Mouse (Mus musculus): ENCODE data around the gene 4930519G04Rik. TPM values are rescaled to one million over a fixed set of nuclear protein-coding genes. Genes with fewer than 3 reads are reported as not detected.
"Not testable (repeated sequence)": the region's sequence is repeated elsewhere in the genome, so short reads cannot be mapped to it uniquely, and the experiment has no call there.

Gene 4930519G04Rik
- total RNA-seq (2022): not detected

- not testable (repeated sequence) for DNase-seq (ENCODE audit: low spot score in 2 of 2)
Measured at GRCm38 (mm10) chr5:114853364-114853763, at the start of gene 4930519G04Rik. TSS of gene 4930519G04Rik (plus strand) at chr5:114853664.

- DNase-seq (ENCODE audit: low spot score in 2 of 2): no peak
Measured at GRCm38 (mm10) chr5:114804335-114804734, 49.1 kb upstream of the 4930519G04Rik start.

GRCm38 (mm10) chr5:114804958-114805357, 48.5 kb upstream of the 4930519G04Rik start:
- DNase-seq (ENCODE audit: low spot score in 2 of 2): peak in 1 of 2 experiments; percentile 53

GRCm38 (mm10) chr5:114805436-114806350, 47.8 kb upstream of the 4930519G04Rik start:
- no peak for DNase-seq (ENCODE audit: low spot score in 2 of 2)

GRCm38 (mm10) chr5:114806636-114807035, 46.8 kb upstream of the 4930519G04Rik start:
- no peak for DNase-seq (ENCODE audit: low spot score in 2 of 2)

- no peak for DNase-seq (ENCODE audit: low spot score in 2 of 2)
Measured at GRCm38 (mm10) chr5:114807063-114807462, 46.4 kb upstream of the 4930519G04Rik start.

GRCm38 (mm10) chr5:114807468-114807867, 46.0 kb upstream of the 4930519G04Rik start:
- no peak for DNase-seq (ENCODE audit: low spot score in 2 of 2)

GRCm38 (mm10) chr5:114807893-114808292, 45.6 kb upstream of the 4930519G04Rik start:
- no peak for DNase-seq (ENCODE audit: low spot score in 2 of 2)

- DNase-seq (ENCODE audit: low spot score in 2 of 2): no peak
Measured at GRCm38 (mm10) chr5:114808385-114808784, 45.1 kb upstream of the 4930519G04Rik start.

GRCm38 (mm10) chr5:114809181-114809756, 44.2 kb upstream of the 4930519G04Rik start:
- no peak for DNase-seq (ENCODE audit: low spot score in 2 of 2)

- no peak for DNase-seq (ENCODE audit: low spot score in 2 of 2)
Measured at GRCm38 (mm10) chr5:114809826-114810225, 43.6 kb upstream of the 4930519G04Rik start.

- peak; percentile 83 to 89 for DNase-seq (ENCODE audit: low spot score in 2 of 2)
Measured at GRCm38 (mm10) chr5:114813525-114814181, 39.8 kb upstream of the 4930519G04Rik start.

- DNase-seq (ENCODE audit: low spot score in 2 of 2): no peak
Measured at GRCm38 (mm10) chr5:114816599-114816998, 36.9 kb upstream of the 4930519G04Rik start.

GRCm38 (mm10) chr5:114818124-114818523, 35.3 kb upstream of the 4930519G04Rik start:
- DNase-seq (ENCODE audit: low spot score in 2 of 2): no peak

GRCm38 (mm10) chr5:114822796-114823688, 30.4 kb upstream of the 4930519G04Rik start, which contains the start of gene 1500011B03Rik:
TSS of gene 1500011B03Rik (minus strand) at chr5:114823468.
- peak; percentile 54 to 69 for DNase-seq (ENCODE audit: low spot score in 2 of 2)

GRCm38 (mm10) chr5:114824197-114824596, 29.3 kb upstream of the 4930519G04Rik start:
- DNase-seq (ENCODE audit: low spot score in 2 of 2): peak in 1 of 2 experiments; percentile 65

- DNase-seq (ENCODE audit: low spot score in 2 of 2): no peak
Measured at GRCm38 (mm10) chr5:114825978-114826691, 27.3 kb upstream of the 4930519G04Rik start.

GRCm38 (mm10) chr5:114827427-114827826, 26.0 kb upstream of the 4930519G04Rik start:
- DNase-seq (ENCODE audit: low spot score in 2 of 2): no peak

- no peak for DNase-seq (ENCODE audit: low spot score in 2 of 2)
Measured at GRCm38 (mm10) chr5:114829740-114830139, 23.7 kb upstream of the 4930519G04Rik start.

- no peak for DNase-seq (ENCODE audit: low spot score in 2 of 2)
Measured at GRCm38 (mm10) chr5:114836886-114837285, 16.6 kb upstream of the 4930519G04Rik start.

Measured in layer of hippocampus, adult 8-10 months (tissue).